Mouse (Mus musculus) layer of hippocampus, adult 2 months (tissue): ENCODE results near the gene Tfap4. TPM values are rescaled to one million over a fixed set of nuclear protein-coding genes. Genes with fewer than 3 reads are reported as not detected.
A peak's percentile ranks its signal among the peaks of the same experiment; 100 is the strongest.

ENCODE experiments used
- DNase-seq, 2 experiments: peaks; one replicate each; pipeline ENCODE4 v3.0.0; 2022; ENCODE audit warnings: low spot score in 2 of 2
- H3K27ac ChIP-seq: fragments of 200-600 bp; 2 replicates; pipeline ENCODE4 v1.8.1; 2022
- H3K4me3 ChIP-seq: fragments of 200-600 bp; 2 replicates; pipeline ENCODE4 v1.8.1; 2022; ENCODE audit warnings: mild to moderate bottlenecking
- CTCF ChIP-seq: fragments of 200-600 bp; conservative IDR thresholded peaks from 2 replicates; pipeline ENCODE4 v1.8.1; 2022; ENCODE audit warnings: antibody characterized with exemption, mild to moderate bottlenecking, moderate library complexity
- total RNA-seq, 2 experiments: library from RNA; stranded (reverse); gene quantifications; 2 replicates each; pipeline ENCODE4 v1.2.3; 2021

Gene Tfap4
- total RNA-seq, 2 experiments from 2014 or later = 5.3 to 6.8 TPM

- Histone ChIP-seq H3K27ac (no peak overlapping the region), H3K4me3 (no peak overlapping the region)
- no peak for DNase-seq
- TF ChIP-seq CTCF = no peak
These were observed 39.8 kb downstream of the Tfap4 start for GRCm38 (mm10) chr16:4519825-4520224.

- TF ChIP-seq CTCF = no peak
- no peak for DNase-seq
- H3K27ac ChIP-seq = peak overlapping the region; percentile 29; the same call in 1 of the 2 replicates
- no peak overlapping the region for H3K4me3 ChIP-seq
These were observed 40.5 kb downstream of the Tfap4 start for GRCm38 (mm10) chr16:4519157-4519556.

- no peak for TF ChIP-seq CTCF
- no peak for DNase-seq
- Histone ChIP-seq H3K4me3 (no peak overlapping the region), H3K27ac (no peak overlapping the region)
These were observed 41.7 kb downstream of the Tfap4 start for GRCm38 (mm10) chr16:4517906-4518305.

GRCm38 (mm10) chr16:4514383-4514782, 45.3 kb downstream of the Tfap4 start:
- Histone ChIP-seq H3K4me3 (no peak overlapping the region), H3K27ac (no peak overlapping the region)
- no peak for TF ChIP-seq CTCF
- no peak for DNase-seq

GRCm38 (mm10) chr16:4512661-4513438, 46.8 kb downstream of the Tfap4 start:
- peak; percentile 39 to 40 for DNase-seq
- Histone ChIP-seq H3K27ac (peak overlapping the region; percentile 67), H3K4me3 (no peak overlapping the region)
- TF ChIP-seq CTCF = no peak

- peak in 1 of 2 experiments; percentile 20 for DNase-seq
- no peak overlapping the region for H3K4me3 ChIP-seq
- no peak for TF ChIP-seq CTCF
- H3K27ac ChIP-seq = peak overlapping the region; percentile 67
These were observed 48.3 kb downstream of the Tfap4 start for GRCm38 (mm10) chr16:4511371-4511770.

- no peak overlapping the region for H3K27ac ChIP-seq
- no peak overlapping the region for H3K4me3 ChIP-seq
- no peak for TF ChIP-seq CTCF
- no peak for DNase-seq
These were observed 53.5 kb downstream of the Tfap4 start for GRCm38 (mm10) chr16:4506181-4506580.

GRCm38 (mm10) chr16:4503495-4503894, 56.2 kb downstream of the Tfap4 start:
- Histone ChIP-seq H3K4me3 (no peak overlapping the region), H3K27ac (no peak overlapping the region)
- DNase-seq = no peak
- TF ChIP-seq CTCF = no peak

GRCm38 (mm10) chr16:4502568-4502967, 57.1 kb downstream of the Tfap4 start:
- Histone ChIP-seq H3K27ac (no peak overlapping the region), H3K4me3 (no peak overlapping the region)
- DNase-seq = no peak
- no peak for TF ChIP-seq CTCF

- Histone ChIP-seq H3K27ac (no peak overlapping the region), H3K4me3 (no peak overlapping the region)
- no peak for TF ChIP-seq CTCF
- DNase-seq = no peak
These were observed 58.0 kb downstream of the Tfap4 start for GRCm38 (mm10) chr16:4501703-4502102.

- no peak for TF ChIP-seq CTCF
- H3K27ac ChIP-seq = no peak overlapping the region
- no peak for DNase-seq
- no peak overlapping the region for H3K4me3 ChIP-seq
These were observed 58.9 kb downstream of the Tfap4 start for GRCm38 (mm10) chr16:4500598-4501385.

- DNase-seq = no peak
- no peak for TF ChIP-seq CTCF
- Histone ChIP-seq H3K27ac (no peak overlapping the region), H3K4me3 (no peak overlapping the region)
These were observed 61.7 kb downstream of the Tfap4 start for GRCm38 (mm10) chr16:4497762-4498607.

GRCm38 (mm10) chr16:4496470-4496869, 63.2 kb downstream of the Tfap4 start:
- no peak for TF ChIP-seq CTCF
- no peak for DNase-seq
- Histone ChIP-seq H3K27ac (peak overlapping the region; percentile 68; the same call in 1 of the 2 replicates), H3K4me3 (peak overlapping the region; percentile 44; the same call in 1 of the 2 replicates)
